Mouse (Mus musculus) myocyte (in vitro differentiated cells): ENCODE results near the gene H1f0. TPM values are rescaled to one million over a fixed set of nuclear protein-coding genes. Genes with fewer than 3 reads are reported as not detected.

Experiments
- H3K27me3 ChIP-seq: one replicate; pipeline ENCODE4 v1.6.1; 2011; ENCODE audit not compliant: control insufficient read depth, insufficient read depth, insufficient read length
- H3K36me3 ChIP-seq: one replicate; pipeline ENCODE4 v1.6.1; 2011; ENCODE audit not compliant: control insufficient read depth, insufficient read depth
- H3K4me2 ChIP-seq: one replicate; pipeline ENCODE4 v1.6.1; 2011; ENCODE audit warnings: low read depth, control low read depth
- H3K4me3 ChIP-seq: one replicate; pipeline ENCODE4 v1.5.1; 2011; ENCODE audit warnings: mild to moderate bottlenecking, control low read depth, moderate library complexity
- H3K79me2 ChIP-seq: one replicate; pipeline ENCODE4 v1.6.1; 2011; ENCODE audit not compliant: control insufficient read depth, insufficient read depth
- H3ac ChIP-seq: one replicate; pipeline ENCODE4 v1.6.1; 2011; ENCODE audit not compliant: control insufficient read depth, insufficient read length
- CEBPB ChIP-seq: IDR thresholded peaks from 2 replicates; pipeline ENCODE4 v1.6.1; 2011; ENCODE audit warnings: mild to moderate bottlenecking, moderate library complexity; ENCODE audit not compliant: poor library complexity, insufficient read depth, severe bottlenecking
- E2F4 ChIP-seq: IDR thresholded peaks from one replicate; pipeline ENCODE4 v1.6.1; 2011; ENCODE audit warnings: mild to moderate bottlenecking, control low read depth, moderate library complexity; ENCODE audit not compliant: insufficient read depth
- MAX ChIP-seq: IDR thresholded peaks from one replicate; pipeline ENCODE4 v1.6.1; 2011; ENCODE audit warnings: low read depth, mild to moderate bottlenecking, control low read depth
- MYOD1 ChIP-seq, 3 experiments: IDR thresholded peaks; one replicate each; pipeline ENCODE4 v1.6.1; 2011; ENCODE audit warnings: control low read depth in 2 of 3, low read depth in 2 of 3, mild to moderate bottlenecking in 2 of 3, moderate library complexity in 1 of 3; ENCODE audit not compliant: insufficient read length in 2 of 3, control insufficient read depth in 1 of 3
- MYOG ChIP-seq, 3 experiments: IDR thresholded peaks; one replicate each; pipeline ENCODE4 v1.6.1; 2011; ENCODE audit warnings: control low read depth in 2 of 3, low read depth in 2 of 3, mild to moderate bottlenecking in 2 of 3; ENCODE audit not compliant: insufficient read length in 2 of 3, control insufficient read depth in 1 of 3, insufficient read depth in 1 of 3
- POLR2A ChIP-seq: IDR thresholded peaks from one replicate; pipeline ENCODE4 v1.6.1; 2011; ENCODE audit warnings: low read depth, mild to moderate bottlenecking, control low read depth, moderate library complexity; ENCODE audit not compliant: insufficient read length
- POLR2AphosphoS2 ChIP-seq: IDR thresholded peaks from one replicate; pipeline ENCODE4 v1.6.1; 2011; ENCODE audit warnings: low read depth, control low read depth; ENCODE audit not compliant: insufficient read length
- REST ChIP-seq: IDR thresholded peaks from one replicate; pipeline ENCODE4 v1.6.1; 2011; ENCODE audit warnings: mild to moderate bottlenecking, control low read depth, moderate library complexity; ENCODE audit not compliant: insufficient read depth, insufficient read length
- SRF ChIP-seq: IDR thresholded peaks from one replicate; pipeline ENCODE4 v1.6.1; 2011; ENCODE audit warnings: low read depth; ENCODE audit not compliant: control insufficient read depth, insufficient read length
- TCF12 ChIP-seq: IDR thresholded peaks from one replicate; pipeline ENCODE4 v1.6.1; 2011; ENCODE audit warnings: mild to moderate bottlenecking, control low read depth; ENCODE audit not compliant: poor library complexity, insufficient read depth, severe bottlenecking
- TCF3 ChIP-seq: IDR thresholded peaks from one replicate; pipeline ENCODE4 v1.6.1; 2011; ENCODE audit warnings: low read depth, control low read depth; ENCODE audit not compliant: insufficient read length
- USF1 ChIP-seq: IDR thresholded peaks from one replicate; pipeline ENCODE4 v1.6.1; 2011; ENCODE audit warnings: low read depth, mild to moderate bottlenecking, control low read depth, moderate library complexity
- polyA plus RNA-seq: library from polyadenylated mRNA; unstranded; fragments of >200 nt; fragmentation: generic; extraction: Trizol; gene quantifications from one replicate; pipeline ENCODE4 v1.2.1, GENCODE M21; 2012; ENCODE audit warnings: missing spikeins

The H1f0 gene
- polyA plus RNA-seq, 1 experiment, result 423 TPM

DNA sequence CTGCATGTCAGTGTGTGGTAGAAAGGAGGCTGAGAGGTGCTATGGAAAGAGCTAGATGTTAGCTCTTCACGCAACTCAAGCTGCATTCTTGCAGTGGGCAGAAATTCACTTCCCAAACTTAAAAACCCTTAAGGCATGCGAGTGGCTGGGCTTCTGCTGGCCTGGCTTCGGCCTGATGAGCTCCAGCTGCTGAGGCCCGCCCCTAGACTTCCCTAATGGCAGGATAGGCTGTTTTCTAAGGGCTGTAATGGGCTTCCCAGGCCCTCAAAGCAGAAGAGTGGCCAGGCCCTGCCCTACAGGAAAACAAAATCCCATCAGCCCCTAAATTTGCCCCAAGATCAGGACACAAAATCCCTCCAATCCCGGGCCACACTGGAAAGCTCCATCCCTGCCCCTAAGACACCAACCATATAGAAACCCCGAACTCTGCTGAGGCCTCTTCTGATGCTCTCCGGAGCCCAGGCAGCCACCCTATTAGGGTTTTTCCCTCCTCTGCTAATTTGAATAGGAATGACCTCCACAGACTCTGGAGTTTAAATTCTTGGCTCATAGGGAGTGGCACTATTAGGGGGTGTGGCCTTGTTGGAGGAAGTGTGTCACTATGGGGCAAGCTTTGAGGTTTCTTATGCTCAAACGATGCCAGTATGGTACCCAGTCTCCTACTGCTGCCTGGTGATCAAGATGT is 37.0 kb downstream of the H1f0 start:
- Histone ChIP-seq H3K27me3 (peaks cover 14% of the 10 kb centered on the region), H3K36me3 (peaks cover 2% of the 10 kb centered on the region), H3K4me2 (no peak overlapping the region), H3K4me3 (no peak overlapping the region), H3ac (no peak overlapping the region), H3K79me2 (peaks cover 9% of the 10 kb centered on the region)
- TF ChIP-seq REST (no peak), TCF3 (no peak), E2F4 (no peak), CEBPB (no peak)

DNA sequence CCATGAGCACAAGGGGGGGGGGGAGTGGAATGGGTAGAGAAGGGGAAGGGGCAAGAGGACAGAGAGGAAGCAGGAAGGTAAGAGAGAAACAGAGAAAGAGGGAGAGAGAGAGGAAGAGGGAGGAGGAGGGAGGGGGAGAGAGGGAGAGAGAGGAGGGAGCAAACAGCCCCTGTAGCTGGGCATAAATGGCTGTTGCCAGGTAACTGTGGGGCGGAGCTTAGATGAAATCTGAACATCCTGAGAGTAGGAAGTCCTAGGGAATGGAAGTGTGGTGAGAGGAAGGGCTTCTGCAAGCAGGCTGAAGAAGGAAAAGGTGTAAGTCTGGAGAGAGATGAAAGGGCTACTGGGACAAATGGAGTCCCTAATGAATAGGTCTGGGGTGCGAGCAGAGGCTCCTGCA is 38.0 kb downstream of the H1f0 start:
- Histone ChIP-seq H3K4me2 (no peak overlapping the region), H3K79me2 (peaks cover 9% of the 10 kb centered on the region), H3ac (no peak overlapping the region), H3K4me3 (no peak overlapping the region), H3K36me3 (no peaks in the 10 kb centered on the region), H3K27me3 (peaks cover 14% of the 10 kb centered on the region)
- no peak for TF ChIP-seq TCF3
- no peak for TF ChIP-seq REST
- no peak for TF ChIP-seq MYOD1 (IDR thresholded peaks at IDR 0.05; ENCODE audit: control insufficient read depth in 1 of 3, insufficient read length in 2 of 3, low read depth in 2 of 3)
- TF ChIP-seq TCF12, result no peak

- H3K36me3 ChIP-seq, result no peaks in the 10 kb centered on the region
- H3ac ChIP-seq, result no peak overlapping the region
- TF ChIP-seq TCF3, result no peak
- TF ChIP-seq POLR2AphosphoS2, result no peak
- TF ChIP-seq MYOD1 (IDR thresholded peaks at IDR 0.05; ENCODE audit: control insufficient read depth in 1 of 3, insufficient read length in 2 of 3, low read depth in 2 of 3), result no peak
- TF ChIP-seq USF1, result no peak
- no peak for TF ChIP-seq TCF12
- TF ChIP-seq REST, result no peak
- no peak for TF ChIP-seq CEBPB
- TF ChIP-seq E2F4, result no peak
- no peak for TF ChIP-seq MAX
- TF ChIP-seq MYOG (IDR thresholded peaks at IDR 0.05; ENCODE audit: control insufficient read depth in 1 of 3, insufficient read depth in 1 of 3, insufficient read length in 2 of 3, low read depth in 2 of 3), result no peak
- no peak for TF ChIP-seq POLR2A
- TF ChIP-seq SRF, result no peak
- H3K4me2 ChIP-seq, result no peak overlapping the region
- no peak overlapping the region for H3K4me3 ChIP-seq
- no peaks in the 10 kb centered on the region for H3K79me2 ChIP-seq
- H3K27me3 ChIP-seq, result peaks cover 14% of the 10 kb centered on the region
These were observed 39.4 kb downstream of the H1f0 start for GRCm38 (mm10) chr15:79067631-79068030.

GRCm38 (mm10) chr15:79068416-79068815 is 40.2 kb downstream of the H1f0 start:
- no peak overlapping the region for H3K4me3 ChIP-seq
- H3ac ChIP-seq, result no peak overlapping the region
- H3K36me3 ChIP-seq, result no peaks in the 10 kb centered on the region
- TF ChIP-seq MAX (no peak), POLR2A (no peak), TCF12 (no peak), MYOG (IDR thresholded peaks at IDR 0.05; ENCODE audit: control insufficient read depth in 1 of 3, insufficient read depth in 1 of 3, insufficient read length in 2 of 3, low read depth in 2 of 3) (no peak), MYOD1 (IDR thresholded peaks at IDR 0.05; ENCODE audit: control insufficient read depth in 1 of 3, insufficient read length in 2 of 3, low read depth in 2 of 3) (no peak), SRF (no peak), CEBPB (no peak), USF1 (no peak), TCF3 (no peak), E2F4 (no peak), POLR2AphosphoS2 (no peak), REST (no peak)
- peaks cover 14% of the 10 kb centered on the region for H3K27me3 ChIP-seq
- no peak overlapping the region for H3K4me2 ChIP-seq
- H3K79me2 ChIP-seq, result no peaks in the 10 kb centered on the region

- Histone ChIP-seq H3K36me3 (peaks cover 4% of the 10 kb centered on the region), H3K4me3 (no peak overlapping the region), H3ac (no peak overlapping the region), H3K79me2 (peaks cover 12% of the 10 kb centered on the region), H3K4me2 (no peak overlapping the region), H3K27me3 (peaks cover 14% of the 10 kb centered on the region)
- TF ChIP-seq TCF12 (no peak), USF1 (peak; percentile 48)
These were observed 43.1 kb downstream of the H1f0 start for GRCm38 (mm10) chr15:79071117-79072039.
